ENCODE assay signal across 12 mouse cellular contexts in the genomic region with DNA sequence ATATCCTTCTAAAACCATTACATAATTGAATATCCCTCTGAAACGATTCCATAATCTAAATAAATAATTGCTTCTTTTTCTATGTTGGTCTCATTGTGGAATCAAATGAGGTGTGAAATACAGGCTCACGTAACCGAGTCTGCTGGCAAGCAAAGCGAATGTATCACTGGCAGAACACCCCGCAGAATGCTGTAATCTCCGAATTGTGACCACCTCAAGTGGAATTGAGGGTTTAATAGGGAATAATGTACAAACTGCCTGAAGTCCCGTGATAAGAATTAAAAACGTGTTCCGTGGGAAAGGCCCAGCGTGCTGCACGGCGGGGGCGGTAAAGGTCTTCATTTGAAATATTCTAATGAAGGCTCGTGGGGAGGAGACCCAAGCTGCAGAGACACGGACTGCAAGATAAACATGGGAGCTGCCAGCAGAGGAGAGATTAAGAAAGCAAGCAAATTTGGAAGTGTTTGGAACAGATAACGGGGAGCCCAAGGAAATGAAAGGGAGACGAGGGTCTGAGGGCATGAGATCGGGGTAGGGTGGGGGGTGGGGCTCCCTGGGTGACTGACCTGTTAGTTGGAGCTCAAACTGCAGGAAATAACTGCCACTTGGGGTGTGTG.
DNase-seq lines count a peak whose midpoint lies in the region; ATAC-seq lines count a peak whose summit lies in the region.
"Had no signal": no experiment of that assay in that cellular context is flagged by ENCODE, and none has a peak within 500 bp of the region (broad histone marks: within the 10 kb centered on the region; RNA-seq: fewer than 3 reads in every experiment).

No protein-coding gene starts in this region.

- WGBS in heart, embryonic 13.5 days, result 37% methylated on average over 18 of the region's 18 CpGs
- WGBS in hindbrain, embryonic 16.5 days, result 47% methylated on average over 18 of the region's 18 CpGs
- 45% methylated on average over 18 of the region's 18 CpGs for WGBS in neural tube, embryonic 15.5 days

- H3K4me1 ChIP-seq in heart, embryonic 13.5 days, result peaks cover 8% of the 10 kb centered on the region; the same call in 1 of the 2 replicates
- H3K4me1 ChIP-seq in hindbrain, embryonic 16.5 days (ENCODE audit: control insufficient read depth, insufficient read depth, low read depth, low read length), result no peaks in the 10 kb centered on the region
- H3K4me1 ChIP-seq in neural tube, embryonic 15.5 days, result peaks cover 10% of the 10 kb centered on the region; the same call in 1 of the 2 replicates
- H3K4me1 ChIP-seq: kidney, embryonic 15.5 days; limb, embryonic 15.5 days had no signal

- no peak for ATAC-seq in heart, embryonic 13.5 days (ENCODE audit: extremely low read depth, insufficient number of reproducible peaks, low FRiP score, low TSS enrichment)
- ATAC-seq in hindbrain, embryonic 16.5 days, result no peak; the same call in 1 of the 2 replicates
- no peak for ATAC-seq in neural tube, embryonic 15.5 days (ENCODE audit: low FRiP score)
- ATAC-seq in megakaryocyte, adult 5-6 weeks (ENCODE audit: poor library complexity, severe bottlenecking), result no peak
- ATAC-seq: CD4-positive, CD25-positive, alpha-beta regulatory T cell, adult 4 months had no signal

- H3K9ac ChIP-seq in heart, embryonic 13.5 days, result no peak overlapping the region
- no peak overlapping the region for H3K9ac ChIP-seq in hindbrain, embryonic 16.5 days (ENCODE audit: low read depth, low read length)
- no peak overlapping the region for H3K9ac ChIP-seq in neural tube, embryonic 15.5 days (replicated peaks)
- H3K9ac ChIP-seq: kidney, embryonic 15.5 days; limb, embryonic 15.5 days had no signal

- H3K4me3 ChIP-seq in heart, embryonic 13.5 days, result no peak overlapping the region
- H3K4me3 ChIP-seq in hindbrain, embryonic 16.5 days (ENCODE audit: low read length), result no peak overlapping the region
- H3K4me3 ChIP-seq in neural tube, embryonic 15.5 days (replicated peaks), result no peak overlapping the region
- H3K4me3 ChIP-seq: kidney, embryonic 15.5 days; limb, embryonic 15.5 days had no signal

- no peaks in the 10 kb centered on the region for H3K27me3 ChIP-seq in heart, embryonic 13.5 days (replicated peaks)
- H3K27me3 ChIP-seq in hindbrain, embryonic 16.5 days (replicated peaks; ENCODE audit: control insufficient read depth, insufficient read depth, low read length), result no peaks in the 10 kb centered on the region
- H3K27me3 ChIP-seq in neural tube, embryonic 15.5 days (replicated peaks), result no peaks in the 10 kb centered on the region
- H3K27me3 ChIP-seq: kidney, embryonic 15.5 days; limb, embryonic 15.5 days had no signal

- peak overlapping the region; percentile 46 for H3K4me2 ChIP-seq in heart, embryonic 13.5 days
- H3K4me2 ChIP-seq in hindbrain, embryonic 16.5 days (ENCODE audit: low read length), result peak overlapping the region; percentile 33
- H3K4me2 ChIP-seq in neural tube, embryonic 15.5 days, result peak overlapping the region; percentile 28
- H3K4me2 ChIP-seq: kidney, embryonic 15.5 days; limb, embryonic 15.5 days had no signal

- DNase-seq in heart, adult 11 months, result no peak
- peak; percentile 40 for DNase-seq in right cerebral cortex, adult 18-20 months
- DNase-seq in right cerebral cortex, postnatal 4 days, result no peak
- DNase-seq in thymus, postnatal 36 days, result no peak

- H3K27ac ChIP-seq in heart, embryonic 13.5 days (replicated peaks), result no peak overlapping the region
- H3K27ac ChIP-seq in hindbrain, embryonic 16.5 days (ENCODE audit: low read depth, low read length), result peak overlapping the region; percentile 21; the same call in 1 of the 2 replicates
- H3K27ac ChIP-seq in neural tube, embryonic 15.5 days (replicated peaks), result peak overlapping the region; percentile 46; the same call in 1 of the 2 replicates
- H3K27ac ChIP-seq: kidney, embryonic 15.5 days; limb, embryonic 15.5 days; macrophage had no signal

- H3K9me3 ChIP-seq in heart, embryonic 13.5 days, result peaks cover 11% of the 10 kb centered on the region; the same call in 1 of the 2 replicates
- peaks cover 3% of the 10 kb centered on the region; the same call in 1 of the 2 replicates for H3K9me3 ChIP-seq in hindbrain, embryonic 16.5 days (ENCODE audit: control insufficient read depth, low read length)
- no peaks in the 10 kb centered on the region for H3K9me3 ChIP-seq in neural tube, embryonic 15.5 days (replicated peaks)
- H3K9me3 ChIP-seq: kidney, embryonic 15.5 days; limb, embryonic 15.5 days had no signal

- H3K36me3 ChIP-seq in heart, embryonic 13.5 days, result no peaks in the 10 kb centered on the region
- H3K36me3 ChIP-seq in hindbrain, embryonic 16.5 days (ENCODE audit: control insufficient read depth, insufficient read depth, low read length), result no peaks in the 10 kb centered on the region
- no peaks in the 10 kb centered on the region for H3K36me3 ChIP-seq in neural tube, embryonic 15.5 days
- H3K36me3 ChIP-seq: kidney, embryonic 15.5 days; limb, embryonic 15.5 days had no signal
